Mouse (Mus musculus) ES-Bruce4 (cell line): ENCODE results near the gene Usf2.

Source experiments
- CTCF ChIP-seq: IDR thresholded peaks from one replicate; pipeline ENCODE4 v1.8.1; 2011; ENCODE audit warnings: low read depth, low read length
- EP300 ChIP-seq: IDR thresholded peaks from 2 replicates; pipeline ENCODE4 v1.6.1; 2011; ENCODE audit warnings: low read depth, low read length; ENCODE audit not compliant: insufficient read depth
- POLR2A ChIP-seq: IDR thresholded peaks from one replicate; pipeline ENCODE4 v1.8.1; 2011; ENCODE audit warnings: low read length; ENCODE audit not compliant: insufficient read depth

- TF ChIP-seq CTCF: no peak
- TF ChIP-seq POLR2A: no peak
- TF ChIP-seq EP300: no peak
Observed at GRCm38 (mm10) chr7:30917219-30917618, 39.4 kb downstream of the Usf2 start.
